Mouse (Mus musculus): Measurements from ENCODE around the gene Pcca.
A peak's percentile ranks its signal among the peaks of the same experiment; 100 is the strongest.

Pcca gene

GRCm38 (mm10) chr14:122534017-122534924 is at the start of gene Pcca:
Pcca (plus strand) TSS chr14:122534324.
- DNase-seq (ENCODE audit: low read depth, low spot score), result peak; percentile 92

GRCm38 (mm10) chr14:122484458-122484843 is 49.7 kb upstream of the Pcca start:
- no peak for DNase-seq (ENCODE audit: low read depth, low spot score)

GRCm38 (mm10) chr14:122484844-122485551 is 49.1 kb upstream of the Pcca start:
- DNase-seq (ENCODE audit: low read depth, low spot score), result no peak

GRCm38 (mm10) chr14:122485635-122486181 is 48.4 kb upstream of the Pcca start:
- no peak for DNase-seq (ENCODE audit: low read depth, low spot score)

- DNase-seq (ENCODE audit: low read depth, low spot score), result no peak
Measured at GRCm38 (mm10) chr14:122486611-122487010, 47.5 kb upstream of the Pcca start.

GRCm38 (mm10) chr14:122487366-122487765 is 46.8 kb upstream of the Pcca start:
- no peak for DNase-seq (ENCODE audit: low read depth, low spot score)

- DNase-seq (ENCODE audit: low read depth, low spot score), result peak; percentile 6
Measured at GRCm38 (mm10) chr14:122489041-122489440, 45.1 kb upstream of the Pcca start.

- peak; percentile 7 for DNase-seq (ENCODE audit: low read depth, low spot score)
Measured at GRCm38 (mm10) chr14:122489686-122490414, 44.3 kb upstream of the Pcca start.

- peak; percentile 31 for DNase-seq (ENCODE audit: low read depth, low spot score)
Measured at GRCm38 (mm10) chr14:122490441-122491328, 43.4 kb upstream of the Pcca start, which contains the start of gene Gm10837. Gm10837 (plus strand) TSS chr14:122490586.

- DNase-seq (ENCODE audit: low read depth, low spot score), result no peak
Measured at GRCm38 (mm10) chr14:122491521-122491920, 42.6 kb upstream of the Pcca start.

- DNase-seq (ENCODE audit: low read depth, low spot score), result no peak
Measured at GRCm38 (mm10) chr14:122492015-122492414, 42.1 kb upstream of the Pcca start.

- DNase-seq (ENCODE audit: low read depth, low spot score), result peak; percentile 12
Measured at GRCm38 (mm10) chr14:122509058-122509457, 25.1 kb upstream of the Pcca start.

- no peak for DNase-seq (ENCODE audit: low read depth, low spot score)
Measured at GRCm38 (mm10) chr14:122511519-122511918, 22.6 kb upstream of the Pcca start.

- DNase-seq (ENCODE audit: low read depth, low spot score), result no peak
Measured at GRCm38 (mm10) chr14:122513511-122514036, 20.6 kb upstream of the Pcca start.

GRCm38 (mm10) chr14:122528475-122528874 is 5.6 kb upstream of the Pcca start:
- no peak for DNase-seq (ENCODE audit: low read depth, low spot score)

- DNase-seq (ENCODE audit: low read depth, low spot score), result no peak
Measured at GRCm38 (mm10) chr14:122535986-122536385, 1.9 kb downstream of the Pcca start.

GRCm38 (mm10) chr14:122548421-122548820 is 14.3 kb downstream of the Pcca start:
- no peak for DNase-seq (ENCODE audit: low read depth, low spot score)

- DNase-seq (ENCODE audit: low read depth, low spot score), result no peak
Measured at GRCm38 (mm10) chr14:122548905-122549304, 14.8 kb downstream of the Pcca start.

- DNase-seq (ENCODE audit: low read depth, low spot score), result no peak
Measured at GRCm38 (mm10) chr14:122552761-122553445, 18.8 kb downstream of the Pcca start.

GRCm38 (mm10) chr14:122557353-122557752 is 23.2 kb downstream of the Pcca start:
- DNase-seq (ENCODE audit: low read depth, low spot score), result peak; percentile 59

Measured in CD4-positive, CD25-positive, alpha-beta regulatory T cell, adult 2 months (primary cell).